Mouse (Mus musculus): ENCODE data around the gene Tmem238l.
A peak's percentile ranks its signal among the peaks of the same experiment; 100 is the strongest.

- TF ChIP-seq CTCF (IDR thresholded peaks at IDR 0.05; ENCODE audit: borderline replicate concordance, insufficient read depth, low read depth, low read length) (peak; percentile 29), POLR2A (IDR thresholded peaks at IDR 0.05; ENCODE audit: borderline replicate concordance, insufficient read depth, low read length) (no peak)
Observed at GRCm38 (mm10) chr11:66982794-66983193, 26.4 kb downstream of the Tmem238l start.
